Mouse (Mus musculus) ES-E14 (cell line): ENCODE data around the gene Wee2. TPM values are rescaled to one million over a fixed set of nuclear protein-coding genes. Genes with fewer than 3 reads are reported as not detected.

Experiments used
- DNase-seq: peaks from one replicate; pipeline ENCODE4 v3.0.0-alpha.2; 2013; ENCODE audit warnings: low read depth, low spot score
- H3K27ac ChIP-seq: 2 replicates; pipeline ENCODE4 v1.5.1; 2012; ENCODE audit warnings: low read depth, mild to moderate bottlenecking, low read length, moderate library complexity, mixed read lengths; ENCODE audit not compliant: poor library complexity, insufficient read depth, severe bottlenecking
- H3K36me3 ChIP-seq: 2 replicates; pipeline ENCODE4 v1.6.1; 2012; ENCODE audit warnings: mild to moderate bottlenecking, low read length, moderate library complexity, mixed read lengths; ENCODE audit not compliant: control insufficient read depth, poor library complexity, insufficient read depth, severe bottlenecking
- H3K4me1 ChIP-seq, 2 experiments: fragments of 150-350 bp in 1 of 2; sonication (generic) in 1 of 2; 2 replicates each; pipeline ENCODE4 v1.6.1; 2012; ENCODE audit warnings: low read length in 2 of 2, mild to moderate bottlenecking in 1 of 2, mixed read lengths in 1 of 2; ENCODE audit not compliant: control insufficient read depth in 2 of 2, insufficient read depth in 2 of 2, poor library complexity in 1 of 2
- H3K4me3 ChIP-seq, 2 experiments: fragments of 150-350 bp in 1 of 2; sonication (generic) in 1 of 2; 2 replicates each; pipeline ENCODE4 v1.5.1; 2012; ENCODE audit warnings: low read length in 2 of 2, low read depth in 1 of 2, mild to moderate bottlenecking in 1 of 2, mixed read lengths in 1 of 2; ENCODE audit not compliant: insufficient read depth in 1 of 2, poor library complexity in 1 of 2, severe bottlenecking in 1 of 2
- H3K9ac ChIP-seq: 2 replicates; pipeline ENCODE4 v1.6.1; 2012; ENCODE audit warnings: low read depth, mild to moderate bottlenecking, low read length, mixed read lengths; ENCODE audit not compliant: poor library complexity, insufficient read depth, severe bottlenecking
- H3K9me3 ChIP-seq: fragments of 150-350 bp; sonication (generic); 2 replicates; pipeline ENCODE4 v1.6.1; 2012; ENCODE audit warnings: low read depth, mild to moderate bottlenecking, low read length; ENCODE audit not compliant: control insufficient read depth, insufficient read depth
- CHD2 ChIP-seq: IDR thresholded peaks from 2 replicates; pipeline ENCODE4 v1.6.1; 2014; ENCODE audit warnings: mild to moderate bottlenecking, low read depth, low read length, inconsistent platforms
- HCFC1 ChIP-seq: IDR thresholded peaks from 2 replicates; pipeline ENCODE4 v1.6.1; 2012; ENCODE audit warnings: low read length, inconsistent platforms, borderline replicate concordance; ENCODE audit not compliant: insufficient read depth
- MAFK ChIP-seq: IDR thresholded peaks from 2 replicates; pipeline ENCODE4 v1.6.1; 2014; ENCODE audit warnings: mild to moderate bottlenecking, low read depth, low read length, inconsistent platforms; ENCODE audit not compliant: insufficient read depth
- ZC3H11A ChIP-seq: IDR thresholded peaks from 2 replicates; pipeline ENCODE4 v1.6.1; 2012; ENCODE audit warnings: low read depth, mild to moderate bottlenecking, inconsistent platforms, low read length, borderline replicate concordance
- ZNF384 ChIP-seq: IDR thresholded peaks from 2 replicates; pipeline ENCODE4 v1.6.1; 2012; ENCODE audit warnings: low read depth, low read length, inconsistent platforms
- in situ Hi-C, 2 experiments: fragments of 600-800 bp; cut with MboI; formaldehyde crosslinking; loops; one replicate each; pipeline ENCODE4 v1.15.1; 2025; ENCODE audit warnings: low sequenced_read_pairs in 2 of 2, inconsistent platforms in 1 of 2; ENCODE audit not compliant: unreplicated experiment in 2 of 2
- total RNA-seq: library from RNA; depleted of rRNA; stranded (reverse); fragments of 300-350 nt; gene quantifications from 2 replicates; pipeline ENCODE4 v1.2.3, GENCODE M21; 2012

The Wee2 gene
- total RNA-seq, 1 experiment: not detected

DNA sequence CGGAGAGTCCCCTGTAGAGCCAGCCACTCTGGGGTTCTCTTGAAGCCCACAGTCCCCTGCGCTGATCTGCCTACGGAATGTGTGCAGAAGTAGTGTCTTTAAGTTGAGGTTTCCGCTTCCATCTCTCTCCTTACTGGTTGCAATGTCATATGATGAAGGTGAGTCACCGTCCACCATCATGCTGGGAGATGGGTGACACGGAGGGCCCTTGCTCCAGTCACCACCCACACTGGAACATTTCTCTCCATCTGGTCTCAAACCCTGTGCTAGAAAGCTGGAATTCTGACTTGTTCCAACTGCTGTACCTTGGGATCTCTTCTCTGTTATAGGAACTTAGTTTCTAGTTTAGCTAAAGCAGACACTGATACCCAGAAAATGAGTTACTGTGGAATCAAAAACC, 17.8 kb upstream of the Wee2 start:
- TF ChIP-seq MAFK (no peak), ZNF384 (no peak), ZC3H11A (no peak), CHD2 (no peak), HCFC1 (no peak)
- no peaks in the 10 kb centered on the region for H3K4me1 ChIP-seq
- in situ Hi-C loops: no loop called here
- DNase-seq: no peak
- no peak overlapping the region for H3K27ac ChIP-seq
- H3K9me3 ChIP-seq: no peaks in the 10 kb centered on the region
- H3K9ac ChIP-seq: no peak overlapping the region
- no peak overlapping the region for H3K4me3 ChIP-seq
- H3K36me3 ChIP-seq: no peaks in the 10 kb centered on the region

- Histone ChIP-seq H3K4me1 (no peaks in the 10 kb centered on the region), H3K9me3 (no peaks in the 10 kb centered on the region), H3K36me3 (no peaks in the 10 kb centered on the region), H3K9ac (no peak overlapping the region), H3K27ac (no peak overlapping the region), H3K4me3 (no peak overlapping the region)
- in situ Hi-C loops: no loop called here
- no peak for DNase-seq
- TF ChIP-seq ZNF384: no peak
- TF ChIP-seq HCFC1: no peak
- TF ChIP-seq ZC3H11A: no peak
- no peak for TF ChIP-seq CHD2
- TF ChIP-seq MAFK: no peak
Measured at GRCm38 (mm10) chr6:40423013-40423412, 15.9 kb upstream of the Wee2 start.

- H3K27ac ChIP-seq: no peak overlapping the region
- no peaks in the 10 kb centered on the region for H3K36me3 ChIP-seq
- in situ Hi-C loops: no loop called here
- H3K9me3 ChIP-seq: no peaks in the 10 kb centered on the region
- no peaks in the 10 kb centered on the region for H3K4me1 ChIP-seq
- DNase-seq: peak; percentile 41
- TF ChIP-seq ZNF384 (no peak), MAFK (no peak), HCFC1 (no peak), CHD2 (no peak), ZC3H11A (no peak)
- H3K9ac ChIP-seq: no peak overlapping the region
- H3K4me3 ChIP-seq: no peak overlapping the region
Measured at GRCm38 (mm10) chr6:40423774-40424173, 15.1 kb upstream of the Wee2 start.

- Histone ChIP-seq H3K27ac (no peak overlapping the region), H3K36me3 (no peaks in the 10 kb centered on the region), H3K4me1 (no peaks in the 10 kb centered on the region), H3K9me3 (no peaks in the 10 kb centered on the region), H3K4me3 (no peak overlapping the region), H3K9ac (no peak overlapping the region)
- no peak for TF ChIP-seq HCFC1
- TF ChIP-seq MAFK: no peak
- no peak for TF ChIP-seq ZNF384
- TF ChIP-seq ZC3H11A: no peak
- no peak for TF ChIP-seq CHD2
- in situ Hi-C loops: no loop called here
- DNase-seq: no peak
Measured at GRCm38 (mm10) chr6:40427441-40427840, 11.4 kb upstream of the Wee2 start.

DNA sequence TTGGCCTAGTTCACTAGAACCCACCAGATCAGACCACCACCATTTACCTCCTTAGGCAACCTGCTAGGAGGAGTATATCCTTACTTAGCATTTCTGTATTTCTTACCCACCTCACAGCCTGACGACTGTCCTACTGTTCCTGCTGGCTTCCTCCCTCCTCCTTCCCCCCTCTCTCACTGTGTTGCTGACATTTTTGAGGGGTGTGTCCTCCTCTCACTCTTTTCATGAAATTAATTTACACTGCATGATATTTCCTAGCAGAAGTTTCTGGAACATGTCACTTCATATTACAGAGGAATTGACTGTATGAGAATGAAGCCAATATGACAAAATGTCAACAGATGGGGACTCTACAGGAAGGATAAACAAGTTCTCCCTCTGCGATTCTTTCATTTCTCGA, 10.2 kb upstream of the Wee2 start:
- no peaks in the 10 kb centered on the region for H3K4me1 ChIP-seq
- no peak for TF ChIP-seq MAFK
- no peak for TF ChIP-seq ZC3H11A
- no peak for TF ChIP-seq CHD2
- TF ChIP-seq ZNF384: no peak
- in situ Hi-C loops: no loop called here
- no peaks in the 10 kb centered on the region for H3K36me3 ChIP-seq
- H3K27ac ChIP-seq: no peak overlapping the region
- H3K9me3 ChIP-seq: no peaks in the 10 kb centered on the region
- DNase-seq: no peak
- no peak overlapping the region for H3K9ac ChIP-seq
- H3K4me3 ChIP-seq: no peak overlapping the region
